Mouse (Mus musculus): ENCODE data around the gene Gm26558.

The Gm26558 gene

GRCm38 (mm10) chr2:70661715-70662495 is at the start of gene Gm26558:
Gene Gm26558, minus strand, starts transcription at chr2:70662108.
- in situ Hi-C loops (cut with MboI) = no loop called here

GRCm38 (mm10) chr2:70710878-70711277 is 49.0 kb upstream of the Gm26558 start:
- in situ Hi-C loops (cut with MboI) = no loop called here

- in situ Hi-C loops (cut with MboI) = no loop called here
Measured at GRCm38 (mm10) chr2:70710236-70710635, 48.3 kb upstream of the Gm26558 start.

GRCm38 (mm10) chr2:70708986-70709730 is 47.2 kb upstream of the Gm26558 start:
- in situ Hi-C loops (cut with MboI) = no loop called here

- in situ Hi-C loops (cut with MboI) = no loop called here
Measured at GRCm38 (mm10) chr2:70702403-70702802, 40.5 kb upstream of the Gm26558 start.

GRCm38 (mm10) chr2:70701571-70701970 is 39.7 kb upstream of the Gm26558 start:
- in situ Hi-C loops (cut with MboI) = no loop called here

- in situ Hi-C loops (cut with MboI) = no loop called here
Measured at GRCm38 (mm10) chr2:70700851-70701250, 38.9 kb upstream of the Gm26558 start.

GRCm38 (mm10) chr2:70695712-70696111 is 33.8 kb upstream of the Gm26558 start:
- in situ Hi-C loops (cut with MboI) = no loop called here

GRCm38 (mm10) chr2:70690195-70690594 is 28.3 kb upstream of the Gm26558 start:
- in situ Hi-C loops (cut with MboI) = no loop called here

GRCm38 (mm10) chr2:70688454-70689078 is 26.7 kb upstream of the Gm26558 start:
- in situ Hi-C loops (cut with MboI) = no loop called here

- in situ Hi-C loops (cut with MboI) = no loop called here
Measured at GRCm38 (mm10) chr2:70682324-70682723, 20.4 kb upstream of the Gm26558 start.

- in situ Hi-C loops (cut with MboI) = no loop called here
Measured at GRCm38 (mm10) chr2:70673445-70674126, 11.7 kb upstream of the Gm26558 start.

GRCm38 (mm10) chr2:70672476-70672875 is 10.6 kb upstream of the Gm26558 start:
- in situ Hi-C loops (cut with MboI) = no loop called here

- in situ Hi-C loops (cut with MboI) = no loop called here
Measured at GRCm38 (mm10) chr2:70669896-70670295, 8.0 kb upstream of the Gm26558 start.

- in situ Hi-C loops (cut with MboI) = no loop called here
Measured at GRCm38 (mm10) chr2:70669241-70669640, 7.3 kb upstream of the Gm26558 start.

GRCm38 (mm10) chr2:70667016-70667415 is 5.1 kb upstream of the Gm26558 start:
- in situ Hi-C loops (cut with MboI) = no loop called here

GRCm38 (mm10) chr2:70663764-70664163 is 1.9 kb upstream of the Gm26558 start:
- in situ Hi-C loops (cut with MboI) = no loop called here

GRCm38 (mm10) chr2:70660887-70661714 is 807 bp downstream of the Gm26558 start, which contains the start of gene Gorasp2:
Gene Gorasp2, plus strand, starts transcription at chr2:70661576.
- in situ Hi-C loops (cut with MboI) = no loop called here

GRCm38 (mm10) chr2:70657083-70657482 is 4.8 kb downstream of the Gm26558 start:
- in situ Hi-C loops (cut with MboI) = no loop called here

GRCm38 (mm10) chr2:70651820-70652219 is 10.1 kb downstream of the Gm26558 start:
- in situ Hi-C loops (cut with MboI) = no loop called here

GRCm38 (mm10) chr2:70649471-70649870 is 12.4 kb downstream of the Gm26558 start:
- in situ Hi-C loops (cut with MboI) = no loop called here

All from mature B cell (primary cell).